Mouse (Mus musculus) R1 (cell line): Measurements from ENCODE around the gene Fbf1.
A peak's percentile ranks its signal among the peaks of the same experiment; 100 is the strongest.

Experiments
- DNase-seq: peaks from one replicate; pipeline ENCODE4 v3.0.0-alpha.2; 2018; ENCODE audit warnings: low read depth, low spot score

The Fbf1 gene

GRCm38 (mm10) chr11:116178411-116179121 is 10.6 kb upstream of the Fbf1 start:
- DNase-seq: no peak

- DNase-seq: no peak
These were observed 8.0 kb upstream of the Fbf1 start for GRCm38 (mm10) chr11:116176010-116176409.

GRCm38 (mm10) chr11:116174775-116175448 is 6.9 kb upstream of the Fbf1 start:
- no peak for DNase-seq

DNA sequence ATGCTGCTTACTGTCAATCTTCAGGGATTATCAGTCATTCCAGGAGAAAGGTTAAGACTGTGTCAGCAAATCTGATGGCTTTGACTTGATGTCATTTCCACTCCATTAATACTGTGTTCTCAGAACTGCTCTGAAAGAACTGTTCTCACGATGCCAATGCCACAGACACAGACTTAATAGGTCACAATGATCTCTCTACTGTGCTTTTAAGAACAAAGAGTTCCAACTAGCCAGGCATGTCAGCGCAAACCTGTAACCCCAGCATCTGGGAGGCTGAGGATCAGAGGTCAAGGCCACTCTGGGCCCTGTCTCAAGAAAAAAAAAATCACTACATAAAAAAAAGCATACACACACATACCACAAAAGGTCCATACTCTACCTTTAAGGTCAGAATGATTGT is 4.0 kb upstream of the Fbf1 start:
- no peak for DNase-seq

DNA sequence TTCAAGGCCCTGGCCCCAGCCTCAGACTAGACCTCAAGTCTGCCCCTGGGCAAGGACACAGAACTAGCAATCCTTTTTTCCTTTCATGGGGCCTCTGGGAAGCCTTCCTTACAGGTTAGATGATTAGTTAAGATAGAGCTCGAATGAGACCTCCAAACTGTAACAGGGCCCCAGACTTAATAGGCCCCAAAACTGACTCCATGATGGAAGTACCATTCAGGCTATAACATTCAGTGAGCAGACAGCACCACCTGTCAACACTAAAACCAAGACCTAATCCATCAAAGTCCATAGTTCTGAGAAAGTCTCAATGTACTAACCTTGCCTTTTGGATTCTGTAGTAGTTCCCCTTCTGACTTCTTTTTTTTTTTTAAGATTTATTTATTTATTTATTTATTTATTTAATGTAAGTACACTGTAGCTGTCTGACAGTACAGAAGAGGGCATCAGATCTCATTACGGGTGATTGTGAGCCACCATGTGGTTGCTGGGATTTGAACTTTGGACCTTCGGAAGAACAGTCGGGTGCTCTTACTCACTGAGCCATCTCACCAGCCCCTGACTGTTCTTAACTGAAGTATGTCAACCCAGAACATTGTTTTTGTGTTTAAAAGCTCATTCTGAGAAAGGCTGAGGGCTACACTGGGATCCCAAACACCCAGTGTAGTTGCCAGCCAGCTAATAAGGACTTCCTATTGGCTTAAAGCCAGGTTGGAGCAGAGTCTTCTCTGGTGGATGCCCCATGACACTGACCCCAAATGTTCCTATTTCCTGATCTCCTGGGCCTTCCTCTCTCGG is 2.2 kb upstream of the Fbf1 start:
- DNase-seq: no peak

GRCm38 (mm10) chr11:116169214-116169613 is 1.2 kb upstream of the Fbf1 start:
- DNase-seq: no peak

DNA sequence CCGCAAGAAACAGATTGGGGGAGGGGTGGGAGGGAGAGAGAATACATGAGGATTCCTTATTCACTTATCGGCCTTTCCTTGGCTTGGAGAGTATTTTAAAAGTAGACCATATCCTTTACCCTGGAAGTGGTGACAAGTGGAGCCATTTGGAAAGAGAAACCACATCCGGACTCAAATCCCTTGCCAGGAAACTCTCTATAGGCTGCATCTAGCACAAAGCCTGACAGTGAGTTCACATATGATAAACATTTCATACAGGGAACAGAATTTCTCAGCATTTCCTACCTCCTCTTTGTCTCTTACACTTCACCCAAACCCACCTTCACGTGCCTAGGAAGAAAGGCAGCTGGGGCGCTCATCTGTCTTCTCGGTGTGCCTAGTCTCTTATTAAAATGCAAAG is 734 bp downstream of the Fbf1 start:
- no peak for DNase-seq

DNA sequence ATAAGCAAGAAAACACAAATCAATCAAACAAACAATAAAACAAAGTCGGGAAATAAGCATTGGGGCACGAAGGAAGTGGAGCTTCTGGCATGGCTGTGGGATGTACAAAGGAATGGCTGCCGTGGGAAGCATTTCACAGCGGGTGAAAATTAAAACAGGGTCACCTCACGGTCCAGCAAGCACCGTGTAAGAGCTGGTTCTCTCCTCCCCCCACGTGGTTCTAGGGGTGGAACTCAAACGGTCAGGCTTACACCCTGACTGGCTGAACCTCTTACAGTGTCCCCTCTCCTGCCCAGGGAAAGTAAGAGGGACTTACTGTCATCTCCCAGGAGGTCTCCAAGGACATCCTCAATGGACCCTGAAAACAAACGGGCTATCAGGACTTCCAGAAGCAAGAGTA is 5.0 kb downstream of the Fbf1 start:
- DNase-seq: peak; percentile 39

GRCm38 (mm10) chr11:116162146-116162545 is 5.8 kb downstream of the Fbf1 start:
- DNase-seq: no peak

GRCm38 (mm10) chr11:116161312-116161711 is 6.7 kb downstream of the Fbf1 start:
- peak; percentile 32 for DNase-seq

GRCm38 (mm10) chr11:116150960-116151359 is 17.0 kb downstream of the Fbf1 start:
- no peak for DNase-seq

- DNase-seq: no peak
These were observed 18.6 kb downstream of the Fbf1 start for GRCm38 (mm10) chr11:116149341-116149740.

DNA sequence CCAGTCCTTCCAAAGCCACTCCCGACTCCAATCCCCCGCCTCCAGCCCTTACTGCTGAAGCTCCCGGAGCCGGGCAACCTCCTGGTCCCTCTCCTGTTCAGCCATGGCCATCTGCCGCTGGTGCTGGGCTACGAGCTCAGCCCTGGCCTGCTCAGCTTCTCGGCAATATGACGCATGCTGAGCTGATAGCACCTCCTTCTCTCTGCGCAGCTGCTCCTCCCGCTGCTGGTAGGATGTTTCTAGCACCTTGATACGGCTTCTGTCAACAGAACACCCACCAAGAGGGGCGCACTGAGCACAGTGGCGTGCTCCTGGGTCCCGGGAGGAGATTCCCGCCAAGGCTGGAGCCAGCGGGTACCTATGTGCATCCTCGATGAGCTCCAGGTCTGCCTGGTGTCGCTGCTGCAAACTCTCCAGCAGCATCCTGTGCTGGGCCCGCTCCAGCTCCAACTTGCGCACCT is 19.2 kb downstream of the Fbf1 start:
- DNase-seq: no peak

- DNase-seq: no peak
These were observed 21.5 kb downstream of the Fbf1 start for GRCm38 (mm10) chr11:116146294-116146985.

GRCm38 (mm10) chr11:116145481-116146293 is 22.3 kb downstream of the Fbf1 start:
- DNase-seq: no peak

GRCm38 (mm10) chr11:116143468-116143867 is 24.5 kb downstream of the Fbf1 start:
- no peak for DNase-seq

DNA sequence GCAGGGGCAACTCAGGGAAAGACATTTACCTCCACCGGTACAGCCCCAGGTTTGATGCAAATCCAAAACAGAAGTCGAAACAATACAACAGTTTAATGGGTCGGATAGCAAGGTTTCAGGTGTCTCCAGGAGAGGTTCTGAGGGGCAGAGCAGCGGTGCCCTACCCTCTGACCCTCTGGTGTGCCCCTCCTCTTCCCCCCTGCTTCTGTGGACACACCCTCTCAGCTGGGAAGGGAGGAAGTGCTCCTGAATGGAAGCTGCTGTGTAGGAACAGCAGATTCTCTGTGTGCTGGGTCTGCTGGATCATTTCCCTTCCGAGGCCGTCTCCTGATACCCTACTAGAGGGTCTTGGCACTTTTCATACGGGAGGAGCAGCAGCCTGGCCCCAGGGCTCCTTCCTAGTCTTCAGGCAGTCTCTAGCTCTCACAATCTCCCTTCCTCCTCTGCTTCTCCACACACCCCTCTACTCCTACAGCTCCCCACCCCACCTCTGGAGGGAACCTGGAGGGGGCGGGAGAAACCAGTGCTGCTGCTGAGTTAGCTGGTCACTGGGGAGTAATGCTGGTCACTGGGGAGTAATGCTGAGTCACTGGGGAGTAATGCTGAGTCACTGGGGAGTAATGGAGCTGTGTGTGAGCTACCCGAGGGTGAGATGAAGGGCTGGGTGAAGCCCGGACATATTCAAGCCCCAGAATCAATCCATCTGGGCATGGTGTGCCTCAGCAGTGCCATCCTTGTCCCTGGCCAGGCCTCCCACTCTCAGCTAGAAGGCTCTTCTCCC is 25.6 kb downstream of the Fbf1 start:
- peak; percentile 81 for DNase-seq

- peak; percentile 99 for DNase-seq
These were observed 29.4 kb downstream of the Fbf1 start, which contains the start of gene Mrpl38 for GRCm38 (mm10) chr11:116138468-116139138. Gene Mrpl38, minus strand, starts transcription at chr11:116138868.

DNA sequence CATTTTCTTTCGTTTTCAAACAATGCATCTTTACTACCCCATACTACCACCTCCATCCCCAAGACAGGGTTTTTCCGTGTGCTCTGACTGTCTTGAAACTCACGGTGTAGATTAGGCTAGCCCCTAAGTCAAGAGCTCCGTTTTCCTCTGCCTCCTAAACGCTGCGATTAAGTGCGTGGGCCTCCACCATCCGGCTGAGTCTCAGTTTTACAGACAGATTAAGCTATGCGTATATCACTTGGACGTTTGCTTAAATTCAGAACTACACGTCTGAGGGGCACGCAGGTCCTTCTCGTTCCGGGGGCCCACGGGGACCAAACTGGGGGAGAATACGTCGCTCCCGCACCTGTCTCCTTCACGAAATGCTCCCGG is 29.9 kb downstream of the Fbf1 start:
- DNase-seq: peak; percentile 41

DNA sequence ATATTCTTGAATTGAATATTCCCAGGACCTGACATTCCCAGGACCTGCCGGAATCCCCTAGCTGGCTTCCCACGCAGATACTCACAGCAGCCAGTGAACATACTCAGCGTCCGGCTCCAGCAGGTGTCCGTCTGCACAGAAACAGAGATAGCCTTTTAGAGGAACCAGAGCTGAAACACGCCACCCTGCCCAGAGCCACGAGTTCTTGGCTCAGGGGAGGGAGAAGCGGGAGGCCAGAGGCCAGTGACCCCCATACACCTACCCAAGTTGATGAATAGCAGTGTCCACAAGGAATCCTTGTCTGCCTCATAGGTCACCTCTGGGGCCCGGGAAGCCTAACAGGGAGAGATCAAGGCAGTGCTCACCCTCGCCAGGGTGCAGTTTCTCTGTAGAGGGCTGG is 33.8 kb downstream of the Fbf1 start:
- no peak for DNase-seq
